Mouse (Mus musculus): ENCODE data around the gene Crocc2. TPM values are rescaled to one million over a fixed set of nuclear protein-coding genes. Genes with fewer than 3 reads are reported as not detected.

The Crocc2 gene
- polyA plus RNA-seq, 2 experiments: 0.02 TPM; not detected in 1

- ATAC-seq (ENCODE audit: insufficient read depth) (no peak), DNase-seq (ENCODE audit: low read depth in 3 of 3, low spot score in 3 of 3) (no peak)
- no peak overlapping the region for H3K9ac ChIP-seq (replicated peaks)
- H3K4me3 ChIP-seq (ENCODE audit: insufficient read depth in 1 of 2, low read depth in 2 of 2, low read length in 2 of 2): no peak overlapping the region
- H3K9me3 ChIP-seq (ENCODE audit: control insufficient read depth, low read length): no peaks in the 10 kb centered on the region
- H3K27ac ChIP-seq: no peak overlapping the region
- 35% methylated on average over 4 of the region's 4 CpGs for WGBS (ENCODE audit: insufficient replicate concordance)
- no peaks in the 10 kb centered on the region for H3K4me1 ChIP-seq (replicated peaks; ENCODE audit: control insufficient read depth in 2 of 2, insufficient read depth in 2 of 2, low read length in 1 of 2)
- no peak overlapping the region for H3K4me2 ChIP-seq (ENCODE audit: low read depth)
- no peaks in the 10 kb centered on the region for H3K36me3 ChIP-seq (replicated peaks; ENCODE audit: control insufficient read depth, insufficient read depth, low read depth)
- TF ChIP-seq EP300 (IDR thresholded peaks at IDR 0.05; ENCODE audit: low read depth): no peak
- TF ChIP-seq CTCF (IDR thresholded peaks at IDR 0.05; ENCODE audit: low read depth): no peak
- no peaks in the 10 kb centered on the region for H3K27me3 ChIP-seq (ENCODE audit: control insufficient read depth, insufficient read depth, low read length)
These were observed 56.7 kb downstream of the Crocc2 start for GRCm38 (mm10) chr1:93225226-93225625.

DNA sequence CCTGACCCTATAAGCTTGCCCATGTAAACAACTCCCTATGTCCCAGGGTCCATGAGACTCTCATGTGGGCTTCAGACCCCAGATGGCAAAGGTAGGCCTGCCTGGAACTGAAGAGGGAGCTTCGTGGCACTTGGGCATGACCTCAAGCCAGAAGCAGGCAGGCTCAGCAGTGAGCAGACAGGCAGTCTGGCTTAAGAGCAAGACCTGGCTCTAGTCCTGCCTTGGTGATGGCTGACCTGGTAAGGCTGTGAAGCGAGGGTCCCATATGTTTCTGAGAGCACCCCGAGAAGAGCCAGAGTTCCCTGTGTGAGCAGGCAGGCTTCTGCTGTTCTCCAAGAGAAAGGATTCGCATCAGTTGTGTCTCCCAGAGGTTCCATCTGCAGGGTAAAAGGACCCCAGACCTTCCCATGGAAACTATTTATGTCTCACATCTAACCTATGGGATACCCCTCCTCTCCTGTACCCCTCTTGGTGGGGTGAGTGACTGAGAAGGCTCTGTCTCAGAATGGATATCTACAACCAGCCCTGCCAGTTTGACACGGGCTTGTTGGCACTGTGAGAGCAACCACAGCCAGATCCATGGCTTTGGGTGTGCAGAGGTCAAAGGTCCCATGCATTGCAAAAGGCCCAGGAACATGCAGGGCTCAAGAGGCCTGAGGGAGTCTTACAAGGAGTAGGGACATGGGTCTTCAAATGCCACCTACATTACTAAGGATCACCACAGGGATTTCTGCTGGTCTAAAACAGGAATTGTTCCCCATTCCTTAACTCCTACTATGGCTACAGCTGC, 57.4 kb downstream of the Crocc2 start:
- H3K36me3 ChIP-seq (replicated peaks; ENCODE audit: control insufficient read depth, insufficient read depth, low read depth): no peaks in the 10 kb centered on the region
- H3K4me2 ChIP-seq (ENCODE audit: low read depth): no peak overlapping the region
- H3K4me1 ChIP-seq (replicated peaks; ENCODE audit: control insufficient read depth in 2 of 2, insufficient read depth in 2 of 2, low read length in 1 of 2): no peaks in the 10 kb centered on the region
- no peak for ATAC-seq (ENCODE audit: insufficient read depth)
- no peaks in the 10 kb centered on the region for H3K9me3 ChIP-seq (ENCODE audit: control insufficient read depth, low read length)
- TF ChIP-seq EP300 (IDR thresholded peaks at IDR 0.05; ENCODE audit: low read depth): no peak
- no peak for TF ChIP-seq CTCF (IDR thresholded peaks at IDR 0.05; ENCODE audit: low read depth)
- 47% methylated on average over 5 of the region's 5 CpGs for WGBS (ENCODE audit: insufficient replicate concordance)
- no peak for DNase-seq (ENCODE audit: low read depth in 3 of 3, low spot score in 3 of 3)
- H3K27me3 ChIP-seq (ENCODE audit: control insufficient read depth, insufficient read depth, low read length): no peaks in the 10 kb centered on the region
- no peak overlapping the region for H3K27ac ChIP-seq
- H3K9ac ChIP-seq (replicated peaks): no peak overlapping the region
- no peak overlapping the region for H3K4me3 ChIP-seq (ENCODE audit: insufficient read depth in 1 of 2, low read depth in 2 of 2, low read length in 2 of 2)

GRCm38 (mm10) chr1:93227303-93227975, 58.9 kb downstream of the Crocc2 start:
- no peaks in the 10 kb centered on the region for H3K27me3 ChIP-seq (ENCODE audit: control insufficient read depth, insufficient read depth, low read length)
- H3K4me1 ChIP-seq (replicated peaks; ENCODE audit: control insufficient read depth in 2 of 2, insufficient read depth in 2 of 2, low read length in 1 of 2): no peaks in the 10 kb centered on the region
- no peak for TF ChIP-seq CTCF (IDR thresholded peaks at IDR 0.05; ENCODE audit: low read depth)
- no peak for TF ChIP-seq EP300 (IDR thresholded peaks at IDR 0.05; ENCODE audit: low read depth)
- H3K27ac ChIP-seq: no peak overlapping the region
- H3K36me3 ChIP-seq (replicated peaks; ENCODE audit: control insufficient read depth, insufficient read depth, low read depth): no peaks in the 10 kb centered on the region
- ATAC-seq (ENCODE audit: insufficient read depth) (no peak), DNase-seq (ENCODE audit: low read depth in 3 of 3, low spot score in 3 of 3) (no peak)
- H3K4me3 ChIP-seq (ENCODE audit: insufficient read depth in 1 of 2, low read depth in 2 of 2, low read length in 2 of 2): no peak overlapping the region
- WGBS (ENCODE audit: insufficient replicate concordance): 58% methylated on average over 7 of the region's 7 CpGs
- no peak overlapping the region for H3K4me2 ChIP-seq (ENCODE audit: low read depth)
- no peak overlapping the region for H3K9ac ChIP-seq (replicated peaks)
- no peaks in the 10 kb centered on the region for H3K9me3 ChIP-seq (ENCODE audit: control insufficient read depth, low read length)

DNA sequence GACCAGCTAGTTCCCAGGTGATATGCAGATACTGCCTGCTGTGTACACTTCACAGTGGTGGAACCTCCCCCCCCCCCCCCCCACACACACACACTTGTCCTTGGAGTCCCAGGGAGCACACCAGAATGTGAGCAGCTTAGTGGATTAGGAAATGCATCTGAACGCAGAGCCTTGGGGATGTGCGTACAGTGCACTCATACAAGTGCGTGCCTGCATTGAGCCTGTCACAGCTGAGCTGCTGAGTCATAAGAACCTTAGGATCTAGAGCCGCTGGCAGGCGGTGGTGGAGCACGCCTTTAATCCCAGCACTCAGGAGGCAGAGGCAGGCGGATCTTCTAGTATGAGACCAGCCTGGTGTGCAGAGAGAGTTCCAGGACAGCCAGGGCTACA, 59.4 kb downstream of the Crocc2 start:
- H3K27me3 ChIP-seq (ENCODE audit: control insufficient read depth, insufficient read depth, low read length): no peaks in the 10 kb centered on the region
- no peak for TF ChIP-seq EP300 (IDR thresholded peaks at IDR 0.05; ENCODE audit: low read depth)
- TF ChIP-seq CTCF (IDR thresholded peaks at IDR 0.05; ENCODE audit: low read depth): no peak
- H3K36me3 ChIP-seq (replicated peaks; ENCODE audit: control insufficient read depth, insufficient read depth, low read depth): no peaks in the 10 kb centered on the region
- ATAC-seq (ENCODE audit: insufficient read depth) (no peak), DNase-seq (ENCODE audit: low read depth in 3 of 3, low spot score in 3 of 3) (no peak)
- WGBS (ENCODE audit: insufficient replicate concordance): 72% methylated on average over 7 of the region's 7 CpGs
- H3K4me2 ChIP-seq (ENCODE audit: low read depth): no peak overlapping the region
- H3K4me3 ChIP-seq (ENCODE audit: insufficient read depth in 1 of 2, low read depth in 2 of 2, low read length in 2 of 2): no peak overlapping the region
- no peaks in the 10 kb centered on the region for H3K4me1 ChIP-seq (replicated peaks; ENCODE audit: control insufficient read depth in 2 of 2, insufficient read depth in 2 of 2, low read length in 1 of 2)
- no peaks in the 10 kb centered on the region for H3K9me3 ChIP-seq (ENCODE audit: control insufficient read depth, low read length)
- no peak overlapping the region for H3K9ac ChIP-seq (replicated peaks)
- H3K27ac ChIP-seq: no peak overlapping the region

GRCm38 (mm10) chr1:93229221-93229620, 60.7 kb downstream of the Crocc2 start:
- H3K9ac ChIP-seq (replicated peaks): no peak overlapping the region
- H3K4me1 ChIP-seq (replicated peaks; ENCODE audit: control insufficient read depth in 2 of 2, insufficient read depth in 2 of 2, low read length in 1 of 2): no peaks in the 10 kb centered on the region
- DNase-seq (ENCODE audit: low read depth in 3 of 3, low spot score in 3 of 3) (no peak), ATAC-seq (ENCODE audit: insufficient read depth) (no peak)
- H3K27ac ChIP-seq: no peak overlapping the region
- no peaks in the 10 kb centered on the region for H3K27me3 ChIP-seq (ENCODE audit: control insufficient read depth, insufficient read depth, low read length)
- TF ChIP-seq CTCF (IDR thresholded peaks at IDR 0.05; ENCODE audit: low read depth) (no peak), EP300 (IDR thresholded peaks at IDR 0.05; ENCODE audit: low read depth) (no peak)
- no peaks in the 10 kb centered on the region for H3K9me3 ChIP-seq (ENCODE audit: control insufficient read depth, low read length)
- H3K4me3 ChIP-seq (ENCODE audit: insufficient read depth in 1 of 2, low read depth in 2 of 2, low read length in 2 of 2): no peak overlapping the region
- no peaks in the 10 kb centered on the region for H3K36me3 ChIP-seq (replicated peaks; ENCODE audit: control insufficient read depth, insufficient read depth, low read depth)
- 57% methylated on average over 6 of the region's 6 CpGs for WGBS (ENCODE audit: insufficient replicate concordance)
- no peak overlapping the region for H3K4me2 ChIP-seq (ENCODE audit: low read depth)
